Mouse (Mus musculus): ENCODE data around the gene Hrh2. TPM values are rescaled to one million over a fixed set of nuclear protein-coding genes. Genes with fewer than 3 reads are reported as not detected.

Hrh2 gene
- polyA plus RNA-seq, 1 experiment from 2014 or later = not detected

GRCm38 (mm10) chr13:54159756-54160155 is 32.2 kb upstream of the Hrh2 start:
- no peak overlapping the region for H3K27ac ChIP-seq (ENCODE audit: low read depth, low read length)
- WGBS = 65% methylated on average over 11 of the region's 11 CpGs

GRCm38 (mm10) chr13:54160546-54160945 is 31.4 kb upstream of the Hrh2 start:
- Histone ChIP-seq H3K9me3 (ENCODE audit: control insufficient read depth, low read length) (no peaks in the 10 kb centered on the region), H3K27me3 (ENCODE audit: control insufficient read depth, insufficient read depth, low read length) (no peaks in the 10 kb centered on the region), H3K4me1 (ENCODE audit: control insufficient read depth, insufficient read depth, low read length) (no peaks in the 10 kb centered on the region), H3K4me2 (replicated peaks; ENCODE audit: low read depth, low read length) (no peak overlapping the region), H3K4me3 (ENCODE audit: low read length) (no peak overlapping the region), H3K27ac (ENCODE audit: low read depth, low read length) (no peak overlapping the region), H3K9ac (ENCODE audit: low read depth, low read length) (no peak overlapping the region), H3K36me3 (ENCODE audit: control insufficient read depth, insufficient read depth, low read length) (no peaks in the 10 kb centered on the region)
- 28% methylated on average over 1 of the region's 1 CpGs for WGBS
- ATAC-seq (ENCODE audit: low FRiP score, low TSS enrichment) = no peak

More at GRCm38 (mm10) chr13:54159756-54160155, 32.2 kb upstream of the Hrh2 start:
- Histone ChIP-seq H3K4me1 (ENCODE audit: control insufficient read depth, insufficient read depth, low read length) (no peaks in the 10 kb centered on the region), H3K9me3 (ENCODE audit: control insufficient read depth, low read length) (no peaks in the 10 kb centered on the region), H3K36me3 (ENCODE audit: control insufficient read depth, insufficient read depth, low read length) (no peaks in the 10 kb centered on the region), H3K4me2 (replicated peaks; ENCODE audit: low read depth, low read length) (no peak overlapping the region), H3K9ac (ENCODE audit: low read depth, low read length) (no peak overlapping the region), H3K27me3 (ENCODE audit: control insufficient read depth, insufficient read depth, low read length) (no peaks in the 10 kb centered on the region), H3K4me3 (ENCODE audit: low read length) (no peak overlapping the region)
- ATAC-seq (ENCODE audit: low FRiP score, low TSS enrichment) = no peak

GRCm38 (mm10) chr13:54161514-54161913 is 30.4 kb upstream of the Hrh2 start:
- no peak overlapping the region for H3K4me3 ChIP-seq (ENCODE audit: low read length)
- H3K36me3 ChIP-seq (ENCODE audit: control insufficient read depth, insufficient read depth, low read length) = no peaks in the 10 kb centered on the region
- H3K4me1 ChIP-seq (ENCODE audit: control insufficient read depth, insufficient read depth, low read length) = no peaks in the 10 kb centered on the region
- 81% methylated on average over 2 of the region's 2 CpGs for WGBS
- ATAC-seq (ENCODE audit: low FRiP score, low TSS enrichment) = no peak
- no peak overlapping the region for H3K27ac ChIP-seq (ENCODE audit: low read depth, low read length)
- no peak overlapping the region for H3K9ac ChIP-seq (ENCODE audit: low read depth, low read length)
- no peak overlapping the region for H3K4me2 ChIP-seq (replicated peaks; ENCODE audit: low read depth, low read length)
- H3K27me3 ChIP-seq (ENCODE audit: control insufficient read depth, insufficient read depth, low read length) = no peaks in the 10 kb centered on the region
- H3K9me3 ChIP-seq (ENCODE audit: control insufficient read depth, low read length) = no peaks in the 10 kb centered on the region

- no peak for ATAC-seq (ENCODE audit: low FRiP score, low TSS enrichment)
- Histone ChIP-seq H3K4me2 (replicated peaks; ENCODE audit: low read depth, low read length) (no peak overlapping the region), H3K4me1 (ENCODE audit: control insufficient read depth, insufficient read depth, low read length) (no peaks in the 10 kb centered on the region), H3K27ac (ENCODE audit: low read depth, low read length) (no peak overlapping the region), H3K27me3 (ENCODE audit: control insufficient read depth, insufficient read depth, low read length) (no peaks in the 10 kb centered on the region), H3K4me3 (ENCODE audit: low read length) (no peak overlapping the region), H3K36me3 (ENCODE audit: control insufficient read depth, insufficient read depth, low read length) (no peaks in the 10 kb centered on the region), H3K9me3 (ENCODE audit: control insufficient read depth, low read length) (no peaks in the 10 kb centered on the region), H3K9ac (ENCODE audit: low read depth, low read length) (no peak overlapping the region)
- WGBS = 82% methylated on average over 8 of the region's 8 CpGs
Observed at GRCm38 (mm10) chr13:54163363-54163762, 28.6 kb upstream of the Hrh2 start.

GRCm38 (mm10) chr13:54164462-54164861 is 27.5 kb upstream of the Hrh2 start:
- Histone ChIP-seq H3K9ac (ENCODE audit: low read depth, low read length) (no peak overlapping the region), H3K27ac (ENCODE audit: low read depth, low read length) (no peak overlapping the region), H3K4me2 (replicated peaks; ENCODE audit: low read depth, low read length) (no peak overlapping the region), H3K4me3 (ENCODE audit: low read length) (no peak overlapping the region), H3K27me3 (ENCODE audit: control insufficient read depth, insufficient read depth, low read length) (no peaks in the 10 kb centered on the region), H3K4me1 (ENCODE audit: control insufficient read depth, insufficient read depth, low read length) (no peaks in the 10 kb centered on the region), H3K36me3 (ENCODE audit: control insufficient read depth, insufficient read depth, low read length) (no peaks in the 10 kb centered on the region), H3K9me3 (ENCODE audit: control insufficient read depth, low read length) (no peaks in the 10 kb centered on the region)
- WGBS = 87% methylated on average over 10 of the region's 10 CpGs
- no peak for ATAC-seq (ENCODE audit: low FRiP score, low TSS enrichment)

- no peaks in the 10 kb centered on the region for H3K9me3 ChIP-seq (ENCODE audit: control insufficient read depth, low read length)
- no peaks in the 10 kb centered on the region for H3K4me1 ChIP-seq (ENCODE audit: control insufficient read depth, insufficient read depth, low read length)
- WGBS = 79% methylated on average over 6 of the region's 6 CpGs
Observed at GRCm38 (mm10) chr13:54165066-54165465, 26.9 kb upstream of the Hrh2 start.

GRCm38 (mm10) chr13:54165765-54166164 is 26.2 kb upstream of the Hrh2 start:
- no peak overlapping the region for H3K27ac ChIP-seq (ENCODE audit: low read depth, low read length)
- H3K9me3 ChIP-seq (ENCODE audit: control insufficient read depth, low read length) = no peaks in the 10 kb centered on the region
- H3K36me3 ChIP-seq (ENCODE audit: control insufficient read depth, insufficient read depth, low read length) = no peaks in the 10 kb centered on the region
- H3K4me3 ChIP-seq (ENCODE audit: low read length) = no peak overlapping the region
- ATAC-seq (ENCODE audit: low FRiP score, low TSS enrichment) = no peak
- H3K4me2 ChIP-seq (replicated peaks; ENCODE audit: low read depth, low read length) = no peak overlapping the region
- WGBS = 77% methylated on average over 6 of the region's 6 CpGs
- no peaks in the 10 kb centered on the region for H3K27me3 ChIP-seq (ENCODE audit: control insufficient read depth, insufficient read depth, low read length)
- H3K9ac ChIP-seq (ENCODE audit: low read depth, low read length) = no peak overlapping the region
- no peaks in the 10 kb centered on the region for H3K4me1 ChIP-seq (ENCODE audit: control insufficient read depth, insufficient read depth, low read length)

More at GRCm38 (mm10) chr13:54165066-54165465, 26.9 kb upstream of the Hrh2 start:
- H3K27me3 ChIP-seq (ENCODE audit: control insufficient read depth, insufficient read depth, low read length) = no peaks in the 10 kb centered on the region
- no peak overlapping the region for H3K27ac ChIP-seq (ENCODE audit: low read depth, low read length)
- no peak overlapping the region for H3K4me3 ChIP-seq (ENCODE audit: low read length)
- H3K36me3 ChIP-seq (ENCODE audit: control insufficient read depth, insufficient read depth, low read length) = no peaks in the 10 kb centered on the region
- no peak for ATAC-seq (ENCODE audit: low FRiP score, low TSS enrichment)
- no peak overlapping the region for H3K4me2 ChIP-seq (replicated peaks; ENCODE audit: low read depth, low read length)
- no peak overlapping the region for H3K9ac ChIP-seq (ENCODE audit: low read depth, low read length)

GRCm38 (mm10) chr13:54167036-54167435 is 24.9 kb upstream of the Hrh2 start:
- no peak overlapping the region for H3K4me3 ChIP-seq (ENCODE audit: low read length)
- H3K4me1 ChIP-seq (ENCODE audit: control insufficient read depth, insufficient read depth, low read length) = no peaks in the 10 kb centered on the region
- H3K36me3 ChIP-seq (ENCODE audit: control insufficient read depth, insufficient read depth, low read length) = no peaks in the 10 kb centered on the region
- no peak overlapping the region for H3K27ac ChIP-seq (ENCODE audit: low read depth, low read length)
- H3K9me3 ChIP-seq (ENCODE audit: control insufficient read depth, low read length) = no peaks in the 10 kb centered on the region
- no peaks in the 10 kb centered on the region for H3K27me3 ChIP-seq (ENCODE audit: control insufficient read depth, insufficient read depth, low read length)
- ATAC-seq (ENCODE audit: low FRiP score, low TSS enrichment) = no peak
- no peak overlapping the region for H3K4me2 ChIP-seq (replicated peaks; ENCODE audit: low read depth, low read length)
- WGBS = 88% methylated on average over 2 of the region's 2 CpGs
- H3K9ac ChIP-seq (ENCODE audit: low read depth, low read length) = no peak overlapping the region

- H3K9me3 ChIP-seq (ENCODE audit: control insufficient read depth, low read length) = no peaks in the 10 kb centered on the region
- H3K9ac ChIP-seq (ENCODE audit: low read depth, low read length) = no peak overlapping the region
- WGBS = 94% methylated on average over 8 of the region's 8 CpGs
- H3K27ac ChIP-seq (ENCODE audit: low read depth, low read length) = no peak overlapping the region
- no peak overlapping the region for H3K4me3 ChIP-seq (ENCODE audit: low read length)
- no peaks in the 10 kb centered on the region for H3K36me3 ChIP-seq (ENCODE audit: control insufficient read depth, insufficient read depth, low read length)
- H3K27me3 ChIP-seq (ENCODE audit: control insufficient read depth, insufficient read depth, low read length) = no peaks in the 10 kb centered on the region
- ATAC-seq (ENCODE audit: low FRiP score, low TSS enrichment) = no peak
- no peaks in the 10 kb centered on the region for H3K4me1 ChIP-seq (ENCODE audit: control insufficient read depth, insufficient read depth, low read length)
- no peak overlapping the region for H3K4me2 ChIP-seq (replicated peaks; ENCODE audit: low read depth, low read length)
Observed at GRCm38 (mm10) chr13:54168675-54169074, 23.3 kb upstream of the Hrh2 start.
